Comparison of ENCODE assay signal across 14 mouse cellular contexts in genomic region chrX:75818647-75819271, GRCm38 (mm10). TPM values are rescaled to one million over a fixed set of nuclear protein-coding genes. Genes with fewer than 3 reads are reported as not detected.
DNase-seq lines count a peak whose midpoint lies in the region; ATAC-seq and TF ChIP-seq lines count a peak whose summit lies in the region.
"Had no signal": no experiment of that assay in that cellular context is flagged by ENCODE, and none has a peak within 500 bp of the region (broad histone marks: within the 10 kb centered on the region; RNA-seq: fewer than 3 reads in every experiment).

No protein-coding gene starts in this region.

- no peaks in the 10 kb centered on the region; the same call in 1 of the 2 replicates for H3K27me3 ChIP-seq in kidney, embryonic 16.5 days (ENCODE audit: insufficient read depth, low read length)
- H3K27me3 ChIP-seq in heart, postnatal 0 days (ENCODE audit: control insufficient read depth, insufficient read depth, low read length) = no peaks in the 10 kb centered on the region
- no peaks in the 10 kb centered on the region for H3K27me3 ChIP-seq in midbrain, embryonic 13.5 days
- H3K27me3 ChIP-seq: limb, embryonic 15.5 days had no signal

- H3K36me3 ChIP-seq in kidney, embryonic 16.5 days (ENCODE audit: insufficient read depth, low read length) = no peaks in the 10 kb centered on the region
- no peaks in the 10 kb centered on the region for H3K36me3 ChIP-seq in heart, postnatal 0 days (replicated peaks; ENCODE audit: control insufficient read depth, insufficient read depth, low read length)
- H3K36me3 ChIP-seq in midbrain, embryonic 13.5 days = no peaks in the 10 kb centered on the region
- H3K36me3 ChIP-seq: limb, embryonic 15.5 days; midbrain, embryonic 10.5 days had no signal

- no peak for ATAC-seq in kidney, embryonic 16.5 days (ENCODE audit: low FRiP score, low TSS enrichment)
- ATAC-seq in heart, postnatal 0 days (ENCODE audit: insufficient read depth, low read depth) = peak; percentile 39; the same call in 1 of the 2 replicates
- ATAC-seq in midbrain, embryonic 13.5 days = no peak
- ATAC-seq: hindbrain, embryonic 16.5 days had no signal

- H3K9ac ChIP-seq in kidney, embryonic 16.5 days (replicated peaks; ENCODE audit: low read length) = no peak overlapping the region
- no peak overlapping the region for H3K9ac ChIP-seq in heart, postnatal 0 days (replicated peaks; ENCODE audit: low read depth, low read length)
- no peak overlapping the region for H3K9ac ChIP-seq in midbrain, embryonic 13.5 days (replicated peaks)
- H3K9ac ChIP-seq: limb, embryonic 15.5 days had no signal

- TF ChIP-seq EP300 in heart, postnatal 0 days (IDR thresholded peaks at IDR 0.05; ENCODE audit: low read depth) = no peak

- H3K4me2 ChIP-seq in kidney, embryonic 16.5 days (replicated peaks; ENCODE audit: low read depth, low read length) = no peak overlapping the region
- H3K4me2 ChIP-seq in heart, postnatal 0 days (ENCODE audit: low read depth, low read length) = no peak overlapping the region
- H3K4me2 ChIP-seq in midbrain, embryonic 13.5 days (replicated peaks) = no peak overlapping the region
- H3K4me2 ChIP-seq: limb, embryonic 15.5 days had no signal

- H3K9me3 ChIP-seq in kidney, embryonic 16.5 days (ENCODE audit: low read length) = no peaks in the 10 kb centered on the region
- no peaks in the 10 kb centered on the region for H3K9me3 ChIP-seq in heart, postnatal 0 days (replicated peaks; ENCODE audit: control insufficient read depth, low read length)
- H3K9me3 ChIP-seq in midbrain, embryonic 13.5 days = no peaks in the 10 kb centered on the region
- H3K9me3 ChIP-seq: limb, embryonic 15.5 days; midbrain, embryonic 10.5 days had no signal

- DNase-seq in kidney, postnatal 25 days = no peak
- peak; percentile 57 for DNase-seq in 416B (ENCODE audit: low read depth)
- peak; percentile 69 for DNase-seq in NIH3T3 (ENCODE audit: low read depth)
- peak; percentile 56 for DNase-seq in heart, postnatal 0 days (ENCODE audit: low spot score)
- no peak for DNase-seq in ovary, postnatal 14 days (ENCODE audit: low spot score)
- DNase-seq: adrenal gland, adult 8-10 months; cerebellum, adult 11-12 months; gastrocnemius, postnatal 10 days had no signal

- 57% methylated on average over 1 of the region's 1 CpGs for WGBS in kidney, embryonic 16.5 days
- WGBS in heart, postnatal 0 days = 25% methylated on average over 1 of the region's 1 CpGs
- 88% methylated on average over 1 of the region's 1 CpGs for WGBS in midbrain, embryonic 13.5 days

- no peak for TF ChIP-seq CTCF in heart, postnatal 0 days (IDR thresholded peaks at IDR 0.05; ENCODE audit: low read depth)

- no peak overlapping the region for H3K4me3 ChIP-seq in kidney, embryonic 16.5 days (ENCODE audit: low read length)
- H3K4me3 ChIP-seq in heart, postnatal 0 days (ENCODE audit: low read depth, low read length) = no peak overlapping the region
- no peak overlapping the region for H3K4me3 ChIP-seq in midbrain, embryonic 13.5 days (replicated peaks)
- H3K4me3 ChIP-seq: erythroblast, embryonic 14.5 days; limb, embryonic 15.5 days; midbrain, embryonic 10.5 days had no signal

- no peaks in the 10 kb centered on the region for H3K4me1 ChIP-seq in kidney, embryonic 16.5 days (ENCODE audit: insufficient read depth, low read length)
- no peaks in the 10 kb centered on the region for H3K4me1 ChIP-seq in heart, postnatal 0 days (ENCODE audit: control insufficient read depth, insufficient read depth)
- H3K4me1 ChIP-seq in midbrain, embryonic 13.5 days (replicated peaks) = no peaks in the 10 kb centered on the region
- H3K4me1 ChIP-seq: limb, embryonic 15.5 days; midbrain, embryonic 10.5 days had no signal

- H3K27ac ChIP-seq in kidney, embryonic 16.5 days (ENCODE audit: low read length) = peak overlapping the region; percentile 34; the same call in 1 of the 2 replicates
- peak overlapping the region; percentile 73 for H3K27ac ChIP-seq in heart, postnatal 0 days (ENCODE audit: low read depth)
- H3K27ac ChIP-seq in midbrain, embryonic 13.5 days = no peak overlapping the region
- H3K27ac ChIP-seq: limb, embryonic 15.5 days; midbrain, embryonic 10.5 days had no signal

RNA-seq across cellular contexts. Expression of gene Pls3, which starts 56.2 kb away (rescaled TPM):
- polyA plus RNA-seq in kidney, embryonic 16.5 days (2015; fragmentation: Nextera tagmentation; extraction: Ambion mirVana) = 127 and 132 TPM in 2 replicates
- 21.9 and 22.7 TPM in 2 replicates for total RNA-seq in heart, postnatal 0 days (2014; rRNA removed; ENCODE audit: low replicate concordance)
- polyA plus RNA-seq in heart, postnatal 0 days (2015; fragmentation: Nextera tagmentation; extraction: Ambion mirVana) = 45.5 and 48.2 TPM in 2 replicates
- polyA plus RNA-seq in midbrain, embryonic 13.5 days (2015; fragmentation: Nextera tagmentation; extraction: Ambion mirVana) = 33.2 and 36.3 TPM in 2 replicates
- polyA plus RNA-seq: erythroblast, embryonic 14.5 days had no signal

Comparison
In these comparisons a context has a peak if more than half of its experiments do, and no peak if none do; other contexts are left out.
1. DNase-seq: peak in 416B (single experiment), NIH3T3 (single experiment) and heart, postnatal 0 days (single experiment); none in kidney, postnatal 25 days (0 of 2) and ovary, postnatal 14 days (single experiment).